Mouse (Mus musculus): ENCODE data around the gene Ackr4.

DNA sequence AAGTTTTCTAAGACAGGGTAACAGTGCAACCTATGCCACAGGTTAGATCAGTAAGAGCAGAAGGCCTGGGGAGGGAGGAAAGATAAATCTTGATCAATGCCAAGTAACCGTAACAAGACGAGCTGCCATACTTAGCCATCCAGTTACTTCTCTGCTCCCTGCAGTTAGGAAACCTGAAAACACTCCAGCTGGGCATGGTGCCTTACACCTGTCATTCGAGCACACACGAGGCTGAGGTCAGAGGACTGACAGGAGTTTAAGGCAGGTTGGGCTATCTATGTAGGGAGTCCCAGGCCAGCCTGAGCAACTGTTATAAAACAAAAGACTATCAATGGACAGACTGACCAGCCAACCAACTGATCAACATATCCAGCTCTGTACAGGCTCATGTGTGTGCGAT lies 39.2 kb upstream of the Ackr4 start:
- TF ChIP-seq CTCF (IDR thresholded peaks at IDR 0.05; ENCODE audit: extremely low read depth, insufficient read depth, low read length) (no peak), POLR2A (IDR thresholded peaks at IDR 0.05; ENCODE audit: extremely low read depth, insufficient read depth, low read length) (no peak)

Data from cortical plate, adult 2 months (tissue).